Mouse (Mus musculus) olfactory bulb, adult 2 months (tissue): ENCODE measurements around the gene Nkg7.

Experiments used
- CTCF ChIP-seq: fragments of 200-500 bp; IDR thresholded peaks from 2 replicates; pipeline ENCODE4 v1.5.1; 2012; ENCODE audit warnings: low read depth, mild to moderate bottlenecking, low read length, moderate library complexity; ENCODE audit not compliant: insufficient read depth
- POLR2A ChIP-seq: fragments of 200-500 bp; IDR thresholded peaks from 2 replicates; pipeline ENCODE4 v1.6.1; 2012; ENCODE audit warnings: mild to moderate bottlenecking, low read depth, low read length, moderate library complexity; ENCODE audit not compliant: insufficient read depth

GRCm38 (mm10) chr7:43392349-43393121 is 44.3 kb upstream of the Nkg7 start:
- TF ChIP-seq CTCF (no peak), POLR2A (no peak)
